Mouse (Mus musculus) bone marrow, adult 2 months (tissue): ENCODE results near the gene Csf2.

Experiments used
- CTCF ChIP-seq: fragments of 200-500 bp; IDR thresholded peaks from 2 replicates; pipeline ENCODE4 v1.5.1; 2011; ENCODE audit warnings: low read length, control low read depth; ENCODE audit not compliant: control insufficient read depth, insufficient read depth
- POLR2A ChIP-seq: fragments of 200-500 bp; IDR thresholded peaks from 2 replicates; pipeline ENCODE4 v1.6.1; 2011; ENCODE audit warnings: low read depth, mild to moderate bottlenecking, control low read depth, low read length, borderline replicate concordance; ENCODE audit not compliant: control insufficient read depth

DNA sequence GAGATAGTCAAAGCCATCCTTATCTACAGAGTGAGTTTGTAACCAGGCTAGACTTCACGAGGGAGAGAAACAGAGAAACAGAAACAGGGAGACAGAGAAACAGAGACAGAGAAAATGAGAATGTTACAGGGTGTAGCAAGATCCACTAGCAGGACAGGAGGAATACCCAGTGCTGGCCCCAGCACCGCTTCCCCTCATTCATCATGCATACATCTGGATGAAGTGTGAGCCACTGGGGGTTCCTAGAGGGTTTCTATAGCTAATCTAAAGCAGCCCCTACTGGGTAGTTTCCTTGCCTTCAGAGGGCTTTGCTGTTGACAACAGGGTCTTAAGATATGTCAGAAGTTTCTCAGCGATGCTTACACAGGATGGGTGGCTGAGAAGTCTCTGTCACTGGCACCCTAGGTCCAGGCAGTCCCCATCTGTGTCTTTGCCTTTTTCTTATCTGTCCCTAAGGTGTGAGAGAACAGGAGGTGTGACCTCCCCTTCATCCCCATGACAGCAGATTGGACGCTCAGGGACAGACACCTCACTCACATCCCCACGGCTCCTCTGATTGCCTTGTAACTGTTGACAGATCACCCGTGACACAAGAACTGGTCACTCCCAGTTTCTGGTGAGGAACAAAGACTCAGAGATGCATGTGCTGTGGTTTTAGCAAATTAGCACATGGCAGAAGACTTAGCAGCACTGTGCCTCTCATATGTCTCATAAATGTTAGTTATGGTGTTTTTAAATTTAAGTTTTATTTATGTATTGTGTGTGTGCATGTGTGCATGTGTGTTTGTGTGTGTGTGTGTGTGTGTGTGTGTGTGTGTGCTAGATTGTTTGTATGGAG is 29.3 kb downstream of the Csf2 start:
- TF ChIP-seq CTCF (no peak), POLR2A (no peak)
